Mouse (Mus musculus) bone marrow, adult 2 months (tissue): ENCODE results near the gene Syt5. TPM values are rescaled to one million over a fixed set of nuclear protein-coding genes. Genes with fewer than 3 reads are reported as not detected.
A peak's percentile ranks its signal among the peaks of the same experiment; 100 is the strongest.
"Not testable (repeated sequence)": the region's sequence is repeated elsewhere in the genome, so short reads cannot be mapped to it uniquely, and the experiment has no call there.

Experiments used
- H3K27ac ChIP-seq: fragments of 200-500 bp; 2 replicates; pipeline ENCODE4 v1.5.1; 2012; ENCODE audit warnings: low read depth, mild to moderate bottlenecking, control low read depth, inconsistent platforms, low read length; ENCODE audit not compliant: control insufficient read depth, poor library complexity, insufficient read depth
- H3K4me1 ChIP-seq: fragments of 200-500 bp; 2 replicates; pipeline ENCODE4 v1.6.1; 2011; ENCODE audit warnings: low read length; ENCODE audit not compliant: control insufficient read depth, insufficient read depth
- H3K4me3 ChIP-seq: fragments of 200-500 bp; replicated peaks from 2 replicates; pipeline ENCODE3; 2011; ENCODE audit warnings: mild to moderate bottlenecking, low read depth, low read length, control low read depth; ENCODE audit not compliant: control insufficient read depth
- CTCF ChIP-seq: fragments of 200-500 bp; IDR thresholded peaks from 2 replicates; pipeline ENCODE4 v1.5.1; 2011; ENCODE audit warnings: low read length, control low read depth; ENCODE audit not compliant: control insufficient read depth, insufficient read depth
- POLR2A ChIP-seq: fragments of 200-500 bp; IDR thresholded peaks from 2 replicates; pipeline ENCODE4 v1.6.1; 2011; ENCODE audit warnings: low read depth, mild to moderate bottlenecking, control low read depth, low read length, borderline replicate concordance; ENCODE audit not compliant: control insufficient read depth
- WGBS: fragments of 180-500 bp; shearing (Covaris S2); methylation state at CpG from one replicate; pipeline ENCODE4 v1.1.7; 2018; 5-methylcytosine and 5-hydroxymethylcytosine counted together
- polyA plus RNA-seq: library from polyadenylated mRNA; stranded (reverse); fragments of >200 nt; gene quantifications from 2 replicates; pipeline ENCODE4 v1.2.4, GENCODE M21; 2011; ENCODE audit warnings: low replicate concordance; ENCODE audit not compliant: missing spikeins, insufficient read depth, insufficient read length

Syt5 gene
- 0.74 TPM in 1 of 2 replicates, not detected in the other for polyA plus RNA-seq

DNA sequence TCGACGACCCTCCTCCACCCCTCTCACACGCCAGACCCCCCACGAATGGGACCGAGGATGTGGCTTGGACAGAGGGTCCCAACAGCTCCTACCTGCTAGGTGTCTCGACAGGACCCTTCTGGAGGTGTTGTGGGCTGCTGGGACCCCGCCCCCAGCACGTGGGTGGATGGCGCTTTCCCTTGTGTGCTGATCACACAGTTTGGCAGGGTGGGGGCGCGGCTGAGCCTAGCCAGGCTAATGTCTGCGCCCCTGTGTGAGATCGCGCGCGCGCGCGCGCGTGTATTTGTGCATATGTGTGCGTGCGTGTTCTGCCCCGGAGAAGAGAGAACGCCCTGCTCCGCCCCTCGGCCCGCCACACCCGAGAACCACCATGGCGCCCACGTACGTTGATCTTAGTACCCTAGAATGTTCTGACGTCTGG, at the start of gene Syt5:
Gene Syt5, minus strand, starts transcription at position 321 of the 421 bp plus-strand sequence.
- no peak within 1 kb of the TSS for H3K27ac ChIP-seq
- 7% methylated on average over 33 of the region's 33 CpGs for WGBS
- TF ChIP-seq POLR2A (no peak), CTCF (no peak)
- H3K4me1 ChIP-seq = no peaks in the 10 kb centered on the region
- H3K4me3 ChIP-seq = no peak within 1 kb of the TSS

DNA sequence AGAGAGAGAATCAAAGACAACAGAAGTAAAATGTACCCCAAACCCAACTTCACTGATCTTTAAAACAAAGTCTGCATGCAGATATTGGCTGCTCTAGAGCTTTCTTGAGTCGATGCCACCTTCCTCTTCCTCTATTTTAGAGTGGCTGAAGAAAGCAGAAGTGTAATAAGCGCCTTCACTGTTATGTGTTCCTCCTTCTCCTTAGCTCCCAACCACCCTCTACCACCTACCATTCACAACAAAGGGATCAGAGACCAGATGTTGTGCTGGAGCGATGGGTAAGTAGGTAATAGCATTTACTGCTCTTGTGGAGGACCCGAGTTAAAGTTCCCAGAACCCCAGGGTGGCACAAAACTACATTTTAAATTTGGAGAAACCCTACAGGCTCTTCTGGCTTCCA, 49.7 kb upstream of the Syt5 start:
- H3K27ac ChIP-seq, H3K4me3 ChIP-seq, H3K4me1 ChIP-seq: not testable (repeated sequence)
- 28% methylated on average over 4 of the region's 4 CpGs for WGBS

DNA sequence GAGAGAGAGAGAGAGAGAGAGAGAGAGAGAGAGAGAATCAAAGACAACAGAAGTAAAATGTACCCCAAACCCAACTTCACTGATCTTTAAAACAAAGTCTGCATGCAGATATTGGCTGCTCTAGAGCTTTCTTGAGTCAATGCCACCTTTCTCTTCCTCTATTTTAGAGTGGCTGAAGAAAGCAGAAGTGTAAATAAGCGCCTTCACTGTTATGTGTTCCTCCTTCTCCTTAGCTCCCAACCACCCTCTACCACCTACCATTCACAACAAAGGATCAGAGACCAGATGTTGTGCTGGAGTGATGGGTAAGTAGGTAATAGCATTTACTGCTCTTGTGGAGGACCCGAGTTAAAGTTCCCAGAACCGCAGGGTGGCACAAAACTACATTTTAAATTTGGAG, 34.1 kb upstream of the Syt5 start:
- H3K4me3 ChIP-seq, H3K27ac ChIP-seq, H3K4me1 ChIP-seq: not testable (repeated sequence)
- 40% methylated on average over 3 of the region's 3 CpGs for WGBS

DNA sequence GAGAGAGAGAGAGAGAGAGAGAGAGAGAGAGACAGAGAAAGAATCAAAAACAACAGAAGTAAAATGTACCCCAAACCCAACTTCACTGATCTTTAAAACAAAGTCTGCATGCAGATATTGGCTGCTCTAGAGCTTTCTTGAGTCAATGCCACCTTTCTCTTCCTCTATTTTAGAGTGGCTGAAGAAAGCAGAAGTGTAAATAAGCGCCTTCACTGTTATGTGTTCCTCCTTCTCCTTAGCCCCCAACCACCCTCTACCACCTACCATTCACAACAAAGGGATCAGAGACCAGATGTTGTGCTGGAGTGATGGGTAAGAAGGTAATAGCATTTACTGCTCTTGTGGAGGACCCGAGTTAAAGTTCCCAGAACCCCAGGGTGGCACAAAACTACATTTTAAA, 25.0 kb upstream of the Syt5 start:
- H3K4me3 ChIP-seq, H3K27ac ChIP-seq, H3K4me1 ChIP-seq: not testable (repeated sequence)
- 27% methylated on average over 2 of the region's 2 CpGs for WGBS

DNA sequence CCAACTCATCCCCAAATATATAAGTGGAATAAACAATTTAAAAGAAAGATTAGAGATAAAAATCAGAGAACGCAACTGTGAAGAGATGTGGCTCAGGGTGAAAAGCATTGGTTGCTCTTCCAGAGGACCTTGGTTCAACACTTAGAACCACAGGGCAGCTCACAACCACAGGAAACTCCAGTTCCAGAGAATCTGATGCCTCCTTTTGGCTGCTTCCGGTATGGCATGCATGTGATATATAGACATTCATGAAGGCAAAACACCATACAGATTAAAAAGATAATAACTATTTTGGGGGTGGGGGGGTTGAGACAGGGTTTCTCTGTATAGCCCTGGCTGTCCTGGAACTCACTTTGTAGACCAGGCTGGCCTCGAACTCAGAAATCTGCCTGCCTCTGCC, 15.3 kb upstream of the Syt5 start:
- Histone ChIP-seq H3K4me1 (no peaks in the 10 kb centered on the region; the same call in 1 of the 2 replicates), H3K27ac (no peak overlapping the region), H3K4me3 (no peak overlapping the region)
- 82% methylated on average over 3 of the region's 3 CpGs for WGBS
- no peak for TF ChIP-seq POLR2A
- no peak for TF ChIP-seq CTCF

DNA sequence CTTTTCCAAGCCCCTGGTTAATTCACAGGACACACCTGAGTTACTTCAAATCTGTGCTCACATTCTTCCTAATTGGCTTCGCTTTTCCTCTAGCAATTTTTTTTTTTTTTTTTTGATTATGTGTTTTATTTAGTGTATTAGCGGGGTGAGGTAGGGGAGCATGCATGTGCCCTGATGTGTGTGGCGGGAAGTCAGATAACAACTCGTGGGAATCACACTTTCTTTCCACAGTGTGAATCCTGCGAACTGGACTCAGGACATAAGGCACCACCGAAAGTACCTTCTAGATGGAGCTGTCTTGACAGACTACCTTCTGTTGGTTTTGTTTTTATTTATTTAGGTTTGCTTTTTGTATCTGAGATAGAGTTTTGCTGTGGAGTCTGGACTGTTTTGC, 9.8 kb upstream of the Syt5 start:
- Histone ChIP-seq H3K4me3 (no peak overlapping the region), H3K27ac (no peak overlapping the region), H3K4me1 (no peaks in the 10 kb centered on the region; the same call in 1 of the 2 replicates)
- 69% methylated on average over 6 of the region's 6 CpGs for WGBS
- TF ChIP-seq POLR2A (no peak), CTCF (no peak)

DNA sequence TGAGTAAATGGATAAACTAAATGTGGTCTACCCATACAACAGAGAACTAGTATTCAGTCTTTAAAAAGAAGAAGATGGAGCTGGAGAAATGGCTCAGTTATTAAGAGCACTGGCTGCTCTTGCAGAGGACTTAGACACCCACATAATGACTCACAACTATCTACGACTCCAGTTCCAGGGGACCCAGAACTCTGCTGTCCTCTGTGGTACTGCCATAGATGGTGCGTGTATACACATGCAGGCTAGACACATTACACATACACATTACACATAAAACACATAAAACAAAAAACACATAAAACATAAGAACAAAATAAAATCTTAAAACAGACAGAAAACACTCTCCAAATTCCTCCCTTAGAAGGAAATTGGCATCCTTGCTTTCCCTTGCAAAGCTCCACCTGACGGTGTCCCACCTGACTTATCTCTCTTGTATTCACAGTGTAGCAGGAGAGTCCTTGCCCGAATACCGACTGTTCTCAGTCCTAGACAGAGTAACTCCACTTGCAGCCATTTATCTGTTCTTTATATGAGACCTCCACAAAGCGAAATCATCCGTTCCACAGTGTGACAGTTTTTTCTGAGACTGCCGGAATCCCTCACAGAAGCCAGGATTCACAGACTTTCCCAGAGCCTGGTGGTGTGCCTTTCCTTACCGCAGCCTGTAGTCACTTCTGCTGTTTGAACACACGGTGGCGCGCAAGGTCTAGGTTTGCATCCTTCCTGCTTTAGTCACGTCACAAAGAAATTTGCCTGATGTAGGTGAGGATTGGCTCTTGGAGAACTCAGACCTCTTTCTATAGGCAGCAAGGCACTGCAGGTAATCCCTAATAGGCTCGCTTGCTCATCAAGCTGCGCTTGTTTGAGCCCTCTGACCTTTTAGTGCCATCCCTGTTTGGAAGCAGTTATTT, 9.2 kb upstream of the Syt5 start:
- WGBS = 21% methylated on average over 15 of the region's 15 CpGs
- Histone ChIP-seq H3K4me3 (no peak overlapping the region), H3K27ac (no peak overlapping the region), H3K4me1 (no peaks in the 10 kb centered on the region; the same call in 1 of the 2 replicates)
- TF ChIP-seq POLR2A = no peak
- peak; percentile 98 for TF ChIP-seq CTCF

DNA sequence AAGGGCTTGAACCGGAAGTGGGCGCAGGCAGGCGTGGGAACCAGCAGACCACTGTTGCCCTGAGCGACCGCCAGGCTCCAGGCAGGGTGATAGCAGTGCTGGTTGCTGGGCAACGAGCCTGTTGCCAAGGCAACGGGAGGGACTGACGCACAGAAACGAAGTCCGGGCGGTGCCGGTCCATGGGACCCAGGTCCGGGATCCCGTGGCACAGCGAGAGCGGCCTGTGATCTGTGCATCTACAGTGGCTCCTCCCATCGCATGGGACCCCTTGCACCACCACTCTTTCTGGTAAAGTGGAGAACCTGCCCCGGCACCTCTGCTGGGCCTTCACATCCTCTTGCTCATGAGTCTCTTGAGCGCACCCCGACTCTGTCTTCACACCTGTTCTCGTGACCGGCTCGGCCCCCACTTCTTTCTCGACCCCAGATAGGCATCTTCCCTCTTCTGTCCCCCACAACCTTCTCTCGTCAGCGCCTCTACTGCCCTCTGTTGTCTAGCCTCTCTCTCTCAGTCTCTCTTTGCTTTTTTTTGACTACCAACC, 680 bp downstream of the Syt5 start:
- H3K4me3 ChIP-seq = no peak overlapping the region
- TF ChIP-seq POLR2A = no peak
- TF ChIP-seq CTCF = no peak
- WGBS = 5% methylated on average over 26 of the region's 26 CpGs
- H3K27ac ChIP-seq = no peak overlapping the region
- no peaks in the 10 kb centered on the region for H3K4me1 ChIP-seq

DNA sequence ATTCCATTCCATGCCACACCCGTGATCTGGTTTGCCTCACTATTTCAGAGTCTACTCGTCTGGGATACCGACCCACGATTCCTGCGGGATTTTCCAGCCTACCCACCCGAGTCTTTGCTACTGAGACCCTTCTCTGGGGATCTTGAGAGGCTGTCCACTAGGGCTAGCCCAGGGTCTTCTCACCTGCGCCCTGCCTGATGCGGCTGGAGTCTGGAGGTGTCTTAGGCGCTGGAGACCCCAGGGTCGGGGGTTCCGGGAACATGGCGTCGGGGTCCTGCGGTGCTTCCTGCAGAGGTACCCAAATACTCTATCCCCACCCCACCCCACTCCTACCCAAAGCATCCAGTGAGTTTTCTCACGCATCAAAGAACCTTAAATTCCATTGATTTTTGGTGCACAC, 1.3 kb downstream of the Syt5 start:
- TF ChIP-seq CTCF (no peak), POLR2A (no peak)
- Histone ChIP-seq H3K4me3 (no peak overlapping the region), H3K27ac (no peak overlapping the region), H3K4me1 (no peaks in the 10 kb centered on the region)
- WGBS = 78% methylated on average over 15 of the region's 15 CpGs
